Mouse (Mus musculus): ENCODE measurements around the gene Dppa3.

DNA sequence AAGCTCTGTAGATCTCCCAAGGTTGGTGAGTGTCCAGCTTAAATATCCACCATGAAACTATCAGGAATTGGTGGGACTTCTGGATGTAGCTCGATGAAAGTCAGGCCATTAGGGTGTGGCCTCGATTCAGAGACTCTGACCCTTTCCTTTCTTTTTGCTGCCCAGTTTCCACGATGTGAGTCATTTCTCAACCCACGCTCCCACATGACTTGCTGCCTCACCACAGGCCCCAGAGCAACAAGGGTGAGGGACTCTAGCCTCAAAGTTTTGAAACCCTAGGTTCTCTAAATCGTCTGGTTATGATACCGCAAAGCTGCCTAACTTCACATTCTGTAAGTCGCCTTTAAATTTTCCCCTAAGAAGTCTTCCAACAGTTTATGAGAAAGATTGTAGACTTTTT, 9.1 kb downstream of the Dppa3 start:
- TF ChIP-seq POLR2A (IDR thresholded peaks at IDR 0.05; ENCODE audit: borderline replicate concordance, low read depth, low read length) = no peak
- TF ChIP-seq CTCF (IDR thresholded peaks at IDR 0.05; ENCODE audit: low read depth, low read length) = no peak

Measured in bone marrow macrophage, adult 2 months (primary cell).